Mouse (Mus musculus): ENCODE results near the gene Tmem231.

DNA sequence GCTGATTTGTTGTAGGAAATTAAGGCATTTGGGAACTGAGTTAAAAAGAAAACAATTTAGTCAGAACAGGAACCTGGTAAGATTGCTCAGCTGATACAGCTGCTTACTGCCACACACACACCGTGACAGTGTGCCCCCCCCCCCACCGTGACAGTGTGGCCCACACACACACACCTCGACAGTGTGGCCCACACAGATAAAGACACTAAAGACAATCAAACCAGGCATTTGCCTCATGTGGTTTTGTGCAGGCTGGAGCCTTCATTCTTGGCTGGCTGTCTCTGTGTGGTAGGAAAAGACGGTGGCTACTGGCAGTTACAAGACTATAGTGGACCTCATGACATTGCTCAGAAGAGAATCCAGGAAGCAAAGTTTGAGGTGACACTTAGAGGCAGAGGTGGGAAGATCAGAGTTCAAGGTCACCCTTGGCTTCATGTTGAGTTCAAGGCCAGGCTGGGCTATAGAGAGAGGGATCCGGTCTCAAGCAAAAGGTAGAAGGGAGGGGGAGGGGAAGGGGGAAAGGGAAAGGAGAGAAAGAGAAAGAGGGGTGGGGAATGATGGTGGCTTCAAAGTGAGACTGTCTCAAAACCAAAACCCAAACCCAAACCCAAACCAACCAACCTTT lies 33.7 kb upstream of the Tmem231 start:
- TF ChIP-seq CTCF (conservative IDR thresholded peaks at IDR 0.05; ENCODE audit: low read length), result no peak
- TF ChIP-seq NANOG (IDR thresholded peaks at IDR 0.05; ENCODE audit: borderline replicate concordance, low read length), result no peak
- TF ChIP-seq POU5F1 (IDR thresholded peaks at IDR 0.05; ENCODE audit: borderline replicate concordance, low read length), result no peak

Data from E14TG2a.4 (cell line).